Mouse (Mus musculus): ENCODE results near the gene Pcdh19.

- TF ChIP-seq CTCF (IDR thresholded peaks at IDR 0.05; ENCODE audit: extremely low read depth, insufficient read length, insufficient replicate concordance, low read depth, low read length) = no peak
- TF ChIP-seq POLR2A (IDR thresholded peaks at IDR 0.05; ENCODE audit: low read depth, low read length) = no peak
These were observed 87.6 kb downstream of the Pcdh19 start for GRCm38 (mm10) chrX:133601195-133601594.
